Mouse (Mus musculus): ENCODE data around the gene Necap2.
A peak's percentile ranks its signal among the peaks of the same experiment; 100 is the strongest.

The Necap2 gene

GRCm38 (mm10) chr4:141073661-141074060 is 4.5 kb downstream of the Necap2 start:
- peak; percentile 66 to 73 for DNase-seq (ENCODE audit: low spot score in 2 of 2)

- DNase-seq (ENCODE audit: low spot score in 2 of 2), result no peak
Measured at GRCm38 (mm10) chr4:141072502-141072901, 5.7 kb downstream of the Necap2 start.

DNA sequence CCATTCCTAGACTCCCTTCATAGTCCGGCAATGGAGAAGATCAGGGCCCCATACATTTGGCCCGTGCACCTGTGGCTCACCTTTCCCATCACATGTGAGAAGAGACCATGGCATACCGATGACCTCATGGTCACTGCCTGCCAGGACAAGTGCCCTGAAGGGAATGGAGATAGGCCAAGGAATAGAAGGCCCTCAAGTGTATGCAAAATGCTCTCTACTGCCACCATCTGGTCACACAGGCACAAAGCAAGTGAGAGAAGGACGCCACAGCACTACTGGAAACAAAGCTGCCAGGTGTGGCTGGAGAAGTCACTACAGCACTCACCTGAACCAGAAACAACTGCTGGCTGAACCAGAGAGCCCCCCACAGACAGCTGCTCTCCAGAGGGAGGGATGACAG is 8.4 kb downstream of the Necap2 start:
- DNase-seq (ENCODE audit: low spot score in 2 of 2), result peak; percentile 54 to 71

GRCm38 (mm10) chr4:141068655-141069054 is 9.5 kb downstream of the Necap2 start:
- no peak for DNase-seq (ENCODE audit: low spot score in 2 of 2)

- DNase-seq (ENCODE audit: low spot score in 2 of 2), result peak in 1 of 2 experiments; percentile 36
Measured at GRCm38 (mm10) chr4:141067516-141068046, 10.6 kb downstream of the Necap2 start.

DNA sequence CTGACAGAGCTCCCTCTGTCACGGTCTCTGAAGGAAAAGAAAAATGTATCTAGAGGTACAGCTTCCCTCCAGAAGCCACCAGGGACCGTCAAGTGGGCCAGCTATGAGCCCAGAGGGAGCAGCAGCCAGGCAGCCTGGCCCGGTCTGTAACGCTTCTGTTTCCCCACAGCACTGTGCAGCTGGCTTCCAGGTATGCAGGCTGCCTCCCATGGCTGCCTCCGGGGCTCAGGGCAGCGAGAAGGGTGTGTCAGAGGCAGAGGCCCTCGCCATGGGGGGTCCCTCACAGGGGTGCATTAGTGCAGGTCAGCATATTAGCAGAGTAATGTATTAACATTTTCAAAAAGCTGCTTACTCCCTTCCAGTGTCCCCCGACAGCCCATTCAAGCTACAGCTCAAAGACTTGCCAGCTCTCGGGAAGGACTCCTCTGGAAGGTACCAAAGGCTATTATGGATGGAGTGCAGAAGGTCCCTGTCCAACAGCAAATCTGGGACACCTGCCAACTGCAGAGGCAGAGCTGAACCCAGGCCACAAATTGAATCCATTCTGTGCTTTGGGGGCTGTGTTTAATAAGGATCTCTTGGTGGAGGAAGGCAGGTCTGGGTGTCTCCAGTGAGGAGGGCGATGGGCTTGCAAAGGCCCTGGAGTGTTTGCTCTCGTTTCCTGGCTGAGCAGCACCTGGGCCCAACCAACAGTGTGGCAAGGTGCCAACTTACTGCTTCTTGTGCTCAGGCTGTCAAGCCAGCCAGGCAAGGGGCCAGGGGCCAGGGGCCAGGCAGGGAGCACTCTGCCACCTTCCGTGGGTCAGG is 11.2 kb downstream of the Necap2 start:
- DNase-seq (ENCODE audit: low spot score in 2 of 2), result peak; percentile 61 to 69

DNA sequence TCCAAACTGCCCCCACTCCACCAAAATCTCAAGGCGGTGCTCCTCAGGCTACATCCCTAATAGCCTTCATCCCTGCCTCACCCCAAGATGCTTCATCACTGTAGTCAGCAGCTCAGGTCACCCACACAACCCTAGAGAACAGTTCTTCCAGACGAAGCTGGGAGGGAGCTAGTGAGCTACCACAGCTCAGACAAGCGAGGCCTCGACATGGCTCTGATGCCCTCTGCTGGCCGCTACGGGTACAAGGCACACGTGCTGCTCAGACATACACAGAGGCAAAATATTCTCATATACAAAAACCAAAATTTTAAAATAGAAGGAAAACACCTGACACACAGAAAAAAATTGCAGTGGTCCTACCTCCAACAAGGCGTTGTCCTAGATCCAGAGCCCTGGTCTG is 13.0 kb downstream of the Necap2 start:
- peak; percentile 88 to 89 for DNase-seq (ENCODE audit: low spot score in 2 of 2)

GRCm38 (mm10) chr4:141064104-141064659 is 14.0 kb downstream of the Necap2 start:
- DNase-seq (ENCODE audit: low spot score in 2 of 2), result no peak

DNA sequence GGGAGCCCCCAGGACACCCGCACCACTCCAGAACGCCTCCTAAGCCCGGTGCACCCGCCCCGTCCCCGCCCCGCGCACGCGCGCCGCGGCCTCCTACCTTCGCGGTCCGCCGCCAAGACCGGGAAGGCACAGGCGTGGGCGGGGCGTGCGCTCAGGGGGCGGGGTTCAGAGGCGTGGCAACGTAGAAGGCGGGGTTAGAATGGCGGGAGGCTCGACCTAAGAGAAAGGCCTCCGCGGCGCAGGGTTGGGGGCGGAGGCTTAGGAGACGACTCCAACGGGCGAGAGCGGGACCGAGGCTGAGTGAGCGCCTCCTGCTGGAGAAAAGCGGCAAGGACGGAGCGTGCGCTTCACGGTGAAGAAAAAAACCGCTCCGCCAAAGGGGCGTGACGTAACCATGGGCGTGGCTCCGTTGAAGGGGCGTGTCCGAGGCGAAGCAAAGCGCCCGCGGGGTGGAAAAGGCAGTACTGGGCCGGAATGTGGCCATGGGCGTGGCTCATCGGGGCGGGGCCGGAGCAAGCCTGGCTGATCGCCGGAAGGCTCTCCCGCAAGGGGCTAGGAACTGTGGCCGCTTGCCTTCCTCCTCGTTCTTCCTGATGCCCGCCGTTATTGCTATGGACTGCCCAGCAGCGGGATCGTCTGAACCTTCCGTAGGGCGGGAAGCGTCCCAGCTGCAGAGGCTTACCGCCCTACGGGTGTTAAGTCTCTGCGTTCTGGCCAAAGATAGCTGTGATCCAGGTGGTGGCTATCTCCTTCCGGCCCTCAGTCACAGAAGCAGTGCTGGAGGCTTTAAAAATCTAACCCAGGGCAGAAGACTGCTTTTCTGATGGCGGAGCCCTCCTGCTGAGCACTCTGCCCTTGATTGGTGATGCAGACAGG is 17.5 kb downstream of the Necap2 start, which contains the start of gene Crocc:
TSS of gene Crocc (minus strand) at position 125 of the 876 bp plus-strand sequence.
- DNase-seq (ENCODE audit: low spot score in 2 of 2), result peak; percentile 98 to 99

- DNase-seq (ENCODE audit: low spot score in 2 of 2), result no peak
Measured at GRCm38 (mm10) chr4:141059616-141060425, 18.3 kb downstream of the Necap2 start.

GRCm38 (mm10) chr4:141058835-141059234 is 19.3 kb downstream of the Necap2 start:
- DNase-seq (ENCODE audit: low spot score in 2 of 2), result no peak

DNA sequence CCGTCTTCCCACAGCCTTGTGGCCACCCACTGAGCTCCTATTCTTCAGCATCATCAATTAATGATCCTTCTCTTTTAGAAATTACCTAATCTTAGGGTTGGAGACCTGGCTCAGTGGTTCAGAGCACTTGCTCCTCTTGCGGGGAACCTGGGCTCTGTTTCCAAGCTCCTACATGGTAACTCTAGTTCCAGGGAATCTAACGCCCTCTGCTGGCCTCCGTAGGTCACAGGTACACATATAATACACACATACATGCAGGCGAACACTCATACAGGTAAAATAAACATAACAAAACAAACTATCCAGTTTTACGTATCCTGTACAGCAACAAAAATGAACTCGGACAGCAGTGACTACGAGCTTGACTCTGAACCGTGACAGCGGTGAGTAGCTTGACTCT is 21.2 kb downstream of the Necap2 start:
- no peak for DNase-seq (ENCODE audit: low spot score in 2 of 2)

GRCm38 (mm10) chr4:141053568-141054161 is 24.5 kb downstream of the Necap2 start:
- DNase-seq (ENCODE audit: low spot score in 2 of 2), result peak; percentile 84 to 91

- DNase-seq (ENCODE audit: low spot score in 2 of 2), result no peak
Measured at GRCm38 (mm10) chr4:141053138-141053537, 25.0 kb downstream of the Necap2 start.

GRCm38 (mm10) chr4:141052442-141052841 is 25.7 kb downstream of the Necap2 start:
- no peak for DNase-seq (ENCODE audit: low spot score in 2 of 2)

DNA sequence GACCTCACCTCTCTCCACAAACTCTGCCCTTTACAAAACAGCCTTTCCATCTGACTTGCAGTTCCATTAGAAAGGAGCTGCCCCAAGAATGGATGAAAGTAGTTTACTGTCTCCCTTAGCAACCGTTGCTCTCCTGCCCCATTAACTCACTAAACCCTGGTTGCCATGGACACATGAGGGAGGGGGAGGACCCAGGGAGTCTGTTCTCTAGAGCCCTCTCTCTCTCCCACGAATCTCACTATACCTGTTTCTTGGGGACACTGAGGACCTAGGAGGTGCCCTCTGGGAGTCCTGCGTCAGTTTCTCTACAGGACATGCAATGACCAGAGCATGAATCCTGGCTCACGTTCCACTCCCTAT is 28.7 kb downstream of the Necap2 start:
- DNase-seq (ENCODE audit: low spot score in 2 of 2), result peak; percentile 82 to 89

DNA sequence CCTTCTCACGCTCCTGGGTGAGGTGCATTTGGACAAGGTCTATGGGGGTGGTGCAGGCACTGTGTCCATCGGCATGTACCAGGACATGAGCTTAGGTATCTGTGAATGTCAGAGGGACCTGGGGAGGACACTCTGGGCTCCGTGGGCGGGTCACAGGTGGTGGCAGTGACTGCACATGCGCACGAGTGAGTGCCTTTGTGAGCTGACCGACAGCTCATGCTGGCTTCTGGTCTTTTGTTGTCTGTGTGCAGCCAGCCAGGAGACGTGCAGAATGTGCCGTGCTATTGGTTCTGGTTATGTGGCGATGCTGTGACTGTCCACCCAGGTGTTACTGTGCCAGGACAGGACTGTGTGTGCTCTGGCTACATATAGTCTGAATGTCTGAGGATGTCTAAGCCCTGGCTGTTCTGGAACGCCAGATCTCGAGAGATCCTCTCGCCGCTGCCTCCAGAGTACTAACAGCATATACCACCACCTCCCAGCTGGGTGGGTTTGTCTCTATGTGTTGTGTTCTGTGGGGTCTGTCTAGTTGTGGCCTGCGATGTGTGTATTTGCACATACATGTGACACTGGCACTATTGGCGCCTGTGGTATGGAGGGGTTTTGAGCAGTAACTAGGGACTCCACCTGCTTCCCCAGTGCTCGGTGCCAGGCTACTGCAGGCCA is 29.2 kb downstream of the Necap2 start:
- DNase-seq (ENCODE audit: low spot score in 2 of 2), result no peak

DNA sequence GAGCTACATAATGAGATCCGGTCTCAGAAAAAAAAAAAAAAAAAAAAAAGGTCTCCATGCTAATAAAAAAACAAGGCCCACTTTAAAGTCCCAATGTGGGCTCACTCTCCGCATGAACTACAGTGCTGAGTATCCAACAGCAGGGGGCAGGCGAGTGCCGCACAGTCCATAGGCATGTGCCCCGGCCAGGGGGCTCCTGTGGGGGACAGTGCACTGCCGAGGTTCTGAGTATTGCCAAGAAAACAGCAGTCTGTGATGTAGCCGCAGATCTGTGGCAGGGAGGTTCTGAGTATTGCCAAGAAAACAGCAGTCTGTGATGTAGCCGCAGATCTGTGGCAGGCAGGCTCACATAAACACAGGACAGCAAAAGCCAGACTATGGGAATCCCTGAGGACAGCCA is 33.3 kb downstream of the Necap2 start:
- DNase-seq (ENCODE audit: low spot score in 2 of 2), result peak in 1 of 2 experiments; percentile 80

GRCm38 (mm10) chr4:141041117-141041516 is 37.0 kb downstream of the Necap2 start:
- no peak for DNase-seq (ENCODE audit: low spot score in 2 of 2)
